Mouse (Mus musculus) layer of hippocampus, postnatal 10 days (tissue): ENCODE data around the gene Klhl40. TPM values are rescaled to one million over a fixed set of nuclear protein-coding genes. Genes with fewer than 3 reads are reported as not detected.

Source experiments
- DNase-seq, 2 experiments: peaks; one replicate each; pipeline ENCODE4 v3.0.0; 2021; ENCODE audit warnings: low spot score in 2 of 2
- total RNA-seq, 2 experiments: library from RNA; stranded (reverse); gene quantifications; 2 replicates each; pipeline ENCODE4 v1.2.3; 2021

The Klhl40 gene
- total RNA-seq, 2 experiments from 2014 or later: 2.9 to 3.2 TPM

GRCm38 (mm10) chr9:121823051-121823450 lies 45.6 kb downstream of the Klhl40 start:
- DNase-seq: no peak

- peak in 1 of 2 experiments; percentile 45 for DNase-seq
These were observed 46.6 kb downstream of the Klhl40 start for GRCm38 (mm10) chr9:121823991-121824390.

- DNase-seq: no peak
These were observed 48.9 kb downstream of the Klhl40 start for GRCm38 (mm10) chr9:121826356-121826755.

- DNase-seq: no peak
These were observed 50.9 kb downstream of the Klhl40 start for GRCm38 (mm10) chr9:121828314-121828713.

GRCm38 (mm10) chr9:121829270-121829992 lies 52.0 kb downstream of the Klhl40 start:
- DNase-seq: no peak

GRCm38 (mm10) chr9:121830243-121830955 lies 53.0 kb downstream of the Klhl40 start:
- DNase-seq: peak; percentile 64 to 69

GRCm38 (mm10) chr9:121830956-121831293 lies 53.5 kb downstream of the Klhl40 start:
- peak; percentile 90 for DNase-seq

Other genes starting within 250 kb of the Klhl40 start
- gene Lyzl4, start 135.5 kb upstream of the Klhl40 start, total RNA-seq: 1 to 10 TPM in 1 of 2 experiments, not detected in 1; 1.1 TPM
- 10 to 100 TPM in 1 of 2 experiments, 1 to 10 TPM in 1; 10.0 to 10.3 TPM for gene Vipr1, start 134.9 kb upstream of the Klhl40 start, total RNA-seq
- gene Sec22c, start 72.1 kb upstream of the Klhl40 start, total RNA-seq: 10 to 100 TPM; 30.4 to 33.4 TPM
- gene Ss18l2, start 67.3 kb upstream of the Klhl40 start, total RNA-seq: 10 to 100 TPM; 80.7 to 87.9 TPM
- 100 to 1,000 TPM; 110 to 133 TPM for gene Nktr, start 58.4 kb upstream of the Klhl40 start, total RNA-seq
- 100 to 1,000 TPM; 104 to 108 TPM for gene Zfp651, start 18.3 kb upstream of the Klhl40 start, total RNA-seq
- 1 to 10 TPM; 2.8 to 2.9 TPM for gene Hhatl, start 14.9 kb downstream of the Klhl40 start, total RNA-seq
- gene Ccdc13, start 61.9 kb downstream of the Klhl40 start, total RNA-seq: 1 to 10 TPM; 6.6 to 7.7 TPM
- 100 to 1,000 TPM in 1 of 2 experiments, 10 to 100 TPM in 1; 99.3 to 103 TPM for gene Higd1a, start 80.8 kb downstream of the Klhl40 start, total RNA-seq
- gene Ackr2, start 120.7 kb downstream of the Klhl40 start, total RNA-seq: 1 to 10 TPM; 2.4 to 4.1 TPM
- gene Cyp8b1, start 138.7 kb downstream of the Klhl40 start, total RNA-seq: not detected
- gene Fam198a, start 173.4 kb downstream of the Klhl40 start, total RNA-seq: 1 to 10 TPM; 3.1 to 4.2 TPM
- 10 to 100 TPM; 41.6 to 42.9 TPM for gene Pomgnt2, start 219.5 kb downstream of the Klhl40 start, total RNA-seq